Mouse (Mus musculus) activated CD4-positive, CD25-positive, alpha-beta regulatory T cell, adult 4 months (primary cell): Measurements from ENCODE around the gene Nfic. TPM values are rescaled to one million over a fixed set of nuclear protein-coding genes. Genes with fewer than 3 reads are reported as not detected.
A peak's percentile ranks its signal among the peaks of the same experiment; 100 is the strongest.

Experiments
- ATAC-seq: one replicate; pipeline ENCODE4 v1.8.0; 2017
- polyA plus RNA-seq, 2 experiments: library from polyadenylated mRNA; unstranded; fragments of 100-300 nt; shearing (Covaris generic); gene quantifications; one replicate each; pipeline ENCODE4 v1.2.1; 2017

The Nfic gene
- polyA plus RNA-seq, 2 experiments from 2014 or later: 15.2 to 16.0 TPM

DNA sequence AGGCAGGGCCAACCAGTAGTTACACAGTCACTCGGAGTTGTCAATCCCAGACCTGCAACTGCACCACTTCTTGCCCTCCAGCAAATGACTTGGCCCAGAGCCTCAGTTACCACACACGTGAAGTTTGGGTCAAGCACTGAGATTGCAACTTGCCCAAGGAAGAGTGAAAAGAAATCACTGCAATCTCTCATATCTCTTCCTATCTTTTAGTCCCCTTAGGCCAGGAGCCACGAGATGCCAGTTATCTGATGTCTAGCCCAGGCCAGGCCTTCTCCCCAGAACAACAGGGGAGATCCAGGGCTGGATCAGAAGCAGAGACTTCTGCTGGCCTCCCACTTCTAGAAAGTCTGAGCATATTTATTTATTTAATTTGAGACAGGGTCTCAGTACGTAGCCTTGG lies 99.9 kb downstream of the Nfic start:
- ATAC-seq: no peak

- no peak for ATAC-seq
Measured at GRCm38 (mm10) chr10:81354738-81355477, 100.5 kb downstream of the Nfic start.

DNA sequence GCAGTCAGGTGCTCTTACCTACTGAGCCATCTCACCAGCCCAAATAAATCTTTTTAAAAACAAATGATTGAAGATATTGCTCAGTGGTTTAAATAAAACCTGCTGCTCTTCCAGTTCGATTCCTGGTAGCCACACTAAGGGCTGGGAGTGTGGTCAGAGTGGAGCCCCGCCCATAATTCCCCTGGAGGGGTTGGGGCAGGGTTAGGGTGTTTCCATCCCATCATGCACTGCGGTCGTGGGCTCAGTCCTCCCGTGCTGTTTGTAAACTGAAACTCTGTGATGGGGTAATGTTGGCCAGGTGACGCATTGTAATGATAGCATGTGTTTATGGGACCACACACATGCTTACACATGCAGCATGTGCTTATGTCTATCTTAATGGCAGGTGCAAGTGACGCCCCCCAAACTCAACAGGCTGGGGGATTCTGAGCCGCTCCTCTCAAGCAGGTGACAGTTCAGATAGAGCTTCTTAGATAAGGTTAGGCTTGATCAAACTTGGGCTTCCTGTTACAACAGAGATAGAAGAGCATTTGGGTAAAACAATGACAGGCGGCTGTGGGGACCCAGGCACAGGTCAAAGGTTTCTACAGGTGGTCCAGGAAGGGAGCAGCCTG lies 103.7 kb downstream of the Nfic start:
- ATAC-seq: no peak

DNA sequence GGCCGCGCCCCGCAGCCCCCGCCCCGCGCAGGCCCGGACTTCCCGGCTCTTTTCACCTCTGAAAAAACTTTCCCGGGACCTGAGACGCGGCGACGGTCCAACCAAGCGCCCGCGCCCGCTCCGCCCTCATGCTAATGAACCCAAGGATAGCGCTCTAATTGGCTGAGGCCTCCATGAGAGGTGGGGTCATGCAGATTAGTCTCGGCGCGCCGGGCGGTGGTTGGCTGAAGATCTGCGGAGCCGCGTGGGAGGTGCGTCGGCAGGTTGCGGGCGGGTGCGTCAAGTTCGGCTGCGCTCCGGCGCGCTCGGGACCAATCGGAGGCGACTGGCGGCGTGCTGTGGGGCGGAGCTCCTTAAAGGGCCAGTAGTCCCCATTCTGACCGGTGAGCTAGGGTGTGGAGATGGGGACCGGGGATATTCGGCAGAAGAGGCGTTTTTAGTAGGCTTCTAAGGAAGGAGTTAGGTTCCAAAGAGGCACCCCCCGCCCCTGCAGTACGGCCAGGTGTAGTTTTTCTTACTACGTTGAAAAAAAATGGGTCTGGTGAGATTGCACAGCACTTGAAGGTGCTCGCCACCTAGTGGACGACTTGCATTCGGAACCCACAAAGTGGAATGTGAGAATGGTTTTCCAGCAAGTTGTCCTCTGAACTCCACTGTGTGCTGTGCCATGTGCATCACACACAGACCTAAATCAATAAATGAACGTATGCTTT lies 104.9 kb downstream of the Nfic start, which contains the start of gene Hmg20b:
Gene Hmg20b (minus strand): TSS at position 130 of the 713 bp plus-strand sequence.
- ATAC-seq: peak; percentile 97

GRCm38 (mm10) chr10:81349961-81350350 lies 105.5 kb downstream of the Nfic start:
- no peak for ATAC-seq

DNA sequence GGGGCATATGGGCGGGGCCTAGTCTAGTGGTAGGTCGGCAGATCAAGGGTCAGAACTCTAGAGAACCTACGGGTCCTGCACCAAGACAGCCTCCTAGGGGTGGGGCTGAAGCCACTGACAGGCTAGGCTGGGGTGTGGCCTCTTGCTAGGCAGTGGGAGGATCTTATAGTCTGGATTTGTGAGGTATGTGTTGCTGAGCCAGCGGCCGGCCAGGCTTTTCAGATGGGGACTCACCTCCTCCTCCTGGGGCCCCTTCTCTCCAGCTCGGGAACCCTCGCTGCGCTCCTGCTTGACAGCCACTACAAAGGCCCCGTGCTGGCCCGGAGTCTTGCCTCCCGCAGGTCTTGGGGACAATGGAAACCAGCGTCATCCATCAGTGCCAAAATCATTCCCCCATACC lies 106.3 kb downstream of the Nfic start:
- no peak for ATAC-seq

DNA sequence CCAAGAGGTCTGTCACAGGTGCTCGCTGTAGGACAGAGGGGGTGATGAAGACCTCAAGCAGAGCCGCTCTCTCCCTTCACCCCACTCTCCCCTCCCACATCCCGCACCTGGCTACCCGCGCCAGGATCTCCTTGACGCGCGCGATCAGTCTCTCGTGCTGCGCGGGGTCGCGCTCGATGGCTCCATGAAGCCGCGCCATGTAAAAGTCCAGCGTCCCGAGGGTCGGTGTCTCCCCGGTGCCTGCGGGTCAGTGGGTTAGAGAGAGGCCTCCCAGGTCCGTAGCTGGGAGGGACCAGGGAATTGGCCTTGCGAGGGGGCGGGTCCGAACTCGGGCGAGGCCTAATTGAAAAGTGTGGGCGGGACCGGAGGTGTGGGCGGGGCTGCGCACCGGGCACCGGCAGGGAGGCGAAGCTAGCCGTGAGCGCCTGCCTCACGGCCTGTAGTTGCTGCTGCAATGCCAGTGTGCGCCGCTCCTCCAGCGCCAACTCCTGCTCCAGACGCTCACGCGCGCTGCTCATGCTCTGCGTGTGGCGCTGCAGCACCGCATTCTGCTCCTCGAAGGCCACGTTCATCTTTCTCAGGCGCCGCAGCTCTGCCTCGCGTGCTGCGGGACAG lies 108.9 kb downstream of the Nfic start:
- ATAC-seq: no peak

Other genes with a start within 250 kb of the Nfic start
- 1 to 10 TPM; 4.0 to 5.0 TPM for gene Atcay, start 224.8 kb downstream of the Nfic start, polyA plus RNA-seq
- gene Zfr2, start 222.5 kb downstream of the Nfic start, polyA plus RNA-seq: 1 to 10 TPM in 1 of 2 experiments, under 1 TPM in 1; 0.79 to 1.5 TPM
- 10 to 100 TPM; 54.3 to 64.7 TPM for gene Matk, start 202.7 kb downstream of the Nfic start, polyA plus RNA-seq
- 100 to 1,000 TPM; 148 to 166 TPM for gene Mrpl54, start 188.7 kb downstream of the Nfic start, polyA plus RNA-seq
- gene Apba3, start 188.7 kb downstream of the Nfic start, polyA plus RNA-seq: 10 to 100 TPM; 10.2 to 18.0 TPM
- gene Tjp3, start 164.1 kb downstream of the Nfic start, polyA plus RNA-seq: 1 to 10 TPM; 2.4 to 3.1 TPM
- gene Pip5k1c, start 162.7 kb downstream of the Nfic start, polyA plus RNA-seq: 10 to 100 TPM; 11.1 to 16.9 TPM
- gene Cactin, start 134.5 kb downstream of the Nfic start, polyA plus RNA-seq: 1 to 10 TPM; 5.1 to 5.7 TPM
- 10 to 100 TPM; 20.9 to 21.4 TPM for gene Tbxa2r, start 126.9 kb downstream of the Nfic start, polyA plus RNA-seq
- gene Gipc3, start 112.4 kb downstream of the Nfic start, polyA plus RNA-seq: not detected
- 10 to 100 TPM; 18.7 to 20.6 TPM for gene Hmg20b, start 105.2 kb downstream of the Nfic start, polyA plus RNA-seq
- gene Mfsd12, start 98.1 kb downstream of the Nfic start, polyA plus RNA-seq: 1 to 10 TPM; 1.2 TPM
- 1 to 10 TPM in 1 of 2 experiments, not detected in 1; 2.1 TPM for gene 4930404N11Rik, start 89.8 kb downstream of the Nfic start, polyA plus RNA-seq
- gene Fzr1, start 77.1 kb downstream of the Nfic start, polyA plus RNA-seq: 10 to 100 TPM; 19.3 to 20.1 TPM
- gene Dohh, start 71.2 kb downstream of the Nfic start, polyA plus RNA-seq: 10 to 100 TPM; 12.7 to 13.7 TPM
- 1 to 10 TPM; 1.1 to 1.2 TPM for gene Gm48551, start 71.2 kb downstream of the Nfic start, polyA plus RNA-seq
- gene Gm48552, start 66.6 kb downstream of the Nfic start, polyA plus RNA-seq: 1 to 10 TPM in 1 of 2 experiments, not detected in 1; 1.4 TPM
- gene Smim24, start 62.6 kb downstream of the Nfic start, polyA plus RNA-seq: 10 to 100 TPM in 1 of 2 experiments, 1 to 10 TPM in 1; 7.3 to 13.3 TPM
- 1 to 10 TPM in 1 of 2 experiments, under 1 TPM in 1; 0.44 to 1.5 TPM for gene Celf5, start 27.1 kb upstream of the Nfic start, polyA plus RNA-seq
- 10 to 100 TPM; 33.4 to 41.8 TPM for gene Ncln, start 40.8 kb upstream of the Nfic start, polyA plus RNA-seq
- gene S1pr4, start 44.5 kb upstream of the Nfic start, polyA plus RNA-seq: 10 to 100 TPM; 70.0 to 70.7 TPM
- gene Gna15, start 68.6 kb upstream of the Nfic start, polyA plus RNA-seq: 10 to 100 TPM; 55.2 to 62.0 TPM
- gene Gna11, start 89.6 kb upstream of the Nfic start, polyA plus RNA-seq: 10 to 100 TPM; 21.7 to 24.5 TPM
- 100 to 1,000 TPM; 120 to 125 TPM for gene Aes, start 103.9 kb upstream of the Nfic start, polyA plus RNA-seq
- 1 to 10 TPM in 1 of 2 experiments, under 1 TPM in 1; 0.78 to 1.5 TPM for gene Tle2, start 118.9 kb upstream of the Nfic start, polyA plus RNA-seq
- gene Tle6, start 145.4 kb upstream of the Nfic start, polyA plus RNA-seq: under 1 TPM in 1 of 2 experiments, not detected in 1; 0.89 TPM
- gene BC025920, start 150.6 kb upstream of the Nfic start, polyA plus RNA-seq: 1 to 10 TPM; 1.5 to 2.5 TPM
- gene Sirt6, start 172.2 kb upstream of the Nfic start, polyA plus RNA-seq: 10 to 100 TPM; 23.1 TPM
- gene Ankrd24, start 172.9 kb upstream of the Nfic start, polyA plus RNA-seq: 1 to 10 TPM; 1.1 to 1.7 TPM
- 1 to 10 TPM; 8.1 to 9.8 TPM for gene Gm10778, start 193.4 kb upstream of the Nfic start, polyA plus RNA-seq
- gene Zfp433, start 249.2 kb upstream of the Nfic start, polyA plus RNA-seq: 10 to 100 TPM; 15.0 to 21.5 TPM